ENCODE assay signal across 8 mouse cellular contexts in genomic region chr3:125938756-125939109, GRCm38 (mm10). TPM values are rescaled to one million over a fixed set of nuclear protein-coding genes. Genes with fewer than 3 reads are reported as not detected.
A peak's percentile ranks its signal among the peaks of the same experiment; 100 is the strongest.
DNase-seq lines count a peak whose midpoint lies in the region; ATAC-seq lines count a peak whose summit lies in the region.

No protein-coding gene starts in this region.

- peak; percentile 15 to 60 for DNase-seq in kidney, adult 8-10 months
- DNase-seq in kidney, adult 18-20 months: no peak
- DNase-seq in embryo, embryonic 10 days (ENCODE audit: low spot score): peak; percentile 77
- DNase-seq in limb, embryonic 10.5 days (ENCODE audit: low spot score): peak; percentile 45
- no peak for DNase-seq in cerebellum, postnatal 10 days
- no peak for DNase-seq in cerebellum, adult 9-11 months

- peak overlapping the region; percentile 62 for H3K9ac ChIP-seq in neural tube, embryonic 12.5 days

- peaks cover 53% of the 10 kb centered on the region for H3K27me3 ChIP-seq in limb, embryonic 10.5 days (ENCODE audit: low read depth, poor library complexity, severe bottlenecking)
- 0 out of 2 replicates have a peak, but pooled peaks cover 4% of the 10 kb centered on the region for H3K27me3 ChIP-seq in neural tube, embryonic 12.5 days (replicated peaks)

- H3K36me3 ChIP-seq in limb, embryonic 10.5 days: no peaks in the 10 kb centered on the region
- no peaks in the 10 kb centered on the region for H3K36me3 ChIP-seq in neural tube, embryonic 12.5 days

- H3K4me1 ChIP-seq in limb, embryonic 10.5 days: peaks cover 17% of the 10 kb centered on the region
- peaks cover 8% of the 10 kb centered on the region; the same call in 1 of the 2 replicates for H3K4me1 ChIP-seq in neural tube, embryonic 12.5 days

- WGBS in limb, embryonic 10.5 days: under 1% methylated on average over 33 of the region's 37 CpGs
- under 1% methylated on average over 30 of the region's 37 CpGs for WGBS in neural tube, embryonic 12.5 days

- H3K27ac ChIP-seq in limb, embryonic 10.5 days: no peak overlapping the region
- H3K27ac ChIP-seq in neural tube, embryonic 12.5 days: no peak overlapping the region

- H3K4me2 ChIP-seq in neural tube, embryonic 12.5 days (replicated peaks): peak overlapping the region; percentile 93

- H3K4me3 ChIP-seq in limb, embryonic 10.5 days: peak overlapping the region; percentile 62
- peak overlapping the region; percentile 69 for H3K4me3 ChIP-seq in neural tube, embryonic 12.5 days

- peak; percentile 40 for ATAC-seq in granulocyte monocyte progenitor cell, adult 5-6 weeks (replicated peaks; ENCODE audit: poor library complexity, severe bottlenecking)
- peak; percentile 88 for ATAC-seq in neural tube, embryonic 12.5 days (ENCODE audit: low FRiP score, low read depth)

- no peaks in the 10 kb centered on the region for H3K9me3 ChIP-seq in limb, embryonic 10.5 days (replicated peaks)
- no peaks in the 10 kb centered on the region for H3K9me3 ChIP-seq in neural tube, embryonic 12.5 days

RNA-seq across cellular contexts. Expression of gene Ugt8a, which starts 0.3 kb away (rescaled TPM):
- total RNA-seq in granulocyte monocyte progenitor cell, adult 5-6 weeks (2014; fragmentation: Nextera tagmentation): 1.4 TPM in 1 of 2 replicates, not detected in the other
- total RNA-seq in granulocyte monocyte progenitor cell, adult 5-6 weeks (2017): 0.46 TPM in 1 of 2 replicates, not detected in the other
- polyA plus RNA-seq in limb, embryonic 10.5 days (2016; fragmentation: Nextera tagmentation; extraction: Ambion mirVana): 0.09 and 0.11 TPM in 2 replicates
- 3.7 and 4.1 TPM in 2 replicates for polyA plus RNA-seq in neural tube, embryonic 12.5 days (2016; fragmentation: Nextera tagmentation; extraction: Ambion mirVana)

Comparison
In these comparisons a context has a peak if more than half of its experiments do, and no peak if none do; other contexts are left out.
1. DNase-seq: peak in kidney, adult 8-10 months (2 of 2), embryo, embryonic 10 days (single experiment) and limb, embryonic 10.5 days (single experiment); none in kidney, adult 18-20 months (single experiment), cerebellum, postnatal 10 days (0 of 2) and cerebellum, adult 9-11 months (single experiment).